Mouse (Mus musculus) macrophage (primary cell): ENCODE measurements at regions not wholly inside any gene's neighbourhood (a gene's known extent, or its start where the extent isn't known, plus 50 kb on each side); places are given as distances from the start of the nearest gene placed in this dataset.

Experiments used
- H3K27ac ChIP-seq: fragments of 350-480 bp; formaldehyde crosslinking; 2 replicates; pipeline ENCODE4 v1.9.0; 2021
- H3K36me3 ChIP-seq: fragments of 350-480 bp; formaldehyde crosslinking; 2 replicates; pipeline ENCODE4 v1.9.0; 2021; ENCODE audit errors: inconsistent target
- H3K4me3 ChIP-seq: fragments of 350-480 bp; formaldehyde crosslinking; 2 replicates; pipeline ENCODE4 v1.9.0; 2021; ENCODE audit errors: inconsistent target
- H3K79me2 ChIP-seq: fragments of 350-480 bp; formaldehyde crosslinking; 2 replicates; pipeline ENCODE4 v1.9.0; 2021; ENCODE audit errors: inconsistent target
- WGBS: methylation state at CpG from one replicate; pipeline ENCODE4 v1.1.7; 2026; ENCODE audit warnings: inconsistent platforms; ENCODE audit not compliant: missing documents; 5-methylcytosine and 5-hydroxymethylcytosine counted together

GRCm38 (mm10) chr8:127772917-127773316, 585.5 kb upstream of the Nrp1 start:
- Histone ChIP-seq H3K4me3 (no peak overlapping the region), H3K36me3 (no peaks in the 10 kb centered on the region), H3K27ac (no peak overlapping the region), H3K79me2 (no peaks in the 10 kb centered on the region)
- WGBS, result 79% methylated on average over 2 of the region's 2 CpGs

- Histone ChIP-seq H3K4me3 (no peak overlapping the region), H3K79me2 (no peaks in the 10 kb centered on the region), H3K27ac (no peak overlapping the region), H3K36me3 (no peaks in the 10 kb centered on the region)
- WGBS, result 100% methylated on average over 6 of the region's 9 CpGs
Measured at GRCm38 (mm10) chr8:127774642-127775041, 583.8 kb upstream of the Nrp1 start.

- Histone ChIP-seq H3K79me2 (no peaks in the 10 kb centered on the region), H3K4me3 (no peak overlapping the region), H3K27ac (no peak overlapping the region), H3K36me3 (no peaks in the 10 kb centered on the region)
- WGBS, result 80% methylated on average over 1 of the region's 1 CpGs
Measured at GRCm38 (mm10) chr8:127775160-127775559, 583.2 kb upstream of the Nrp1 start.

- WGBS, result 88% methylated on average over 7 of the region's 7 CpGs
- no peaks in the 10 kb centered on the region for H3K79me2 ChIP-seq
- H3K27ac ChIP-seq, result no peak overlapping the region
- H3K36me3 ChIP-seq, result no peaks in the 10 kb centered on the region
- no peak overlapping the region for H3K4me3 ChIP-seq
Measured at GRCm38 (mm10) chr8:127775747-127776146, 582.7 kb upstream of the Nrp1 start.

- no peak overlapping the region for H3K4me3 ChIP-seq
- H3K36me3 ChIP-seq, result no peaks in the 10 kb centered on the region
- H3K27ac ChIP-seq, result no peak overlapping the region
- 96% methylated on average over 4 of the region's 4 CpGs for WGBS
- H3K79me2 ChIP-seq, result no peaks in the 10 kb centered on the region
Measured at GRCm38 (mm10) chr8:127778352-127779020, 579.9 kb upstream of the Nrp1 start.

- 98% methylated on average over 7 of the region's 7 CpGs for WGBS
- no peaks in the 10 kb centered on the region for H3K36me3 ChIP-seq
- no peak overlapping the region for H3K4me3 ChIP-seq
- H3K27ac ChIP-seq, result no peak overlapping the region
- H3K79me2 ChIP-seq, result no peaks in the 10 kb centered on the region
Measured at GRCm38 (mm10) chr8:127779021-127779689, 579.2 kb upstream of the Nrp1 start.

- no peaks in the 10 kb centered on the region for H3K79me2 ChIP-seq
- no peaks in the 10 kb centered on the region for H3K36me3 ChIP-seq
- WGBS, result 71% methylated on average over 3 of the region's 3 CpGs
- no peak overlapping the region for H3K4me3 ChIP-seq
- H3K27ac ChIP-seq, result no peak overlapping the region
Measured at GRCm38 (mm10) chr8:127780596-127780995, 577.8 kb upstream of the Nrp1 start.

GRCm38 (mm10) chr8:127781011-127781410, 577.4 kb upstream of the Nrp1 start:
- Histone ChIP-seq H3K4me3 (no peak overlapping the region), H3K36me3 (no peaks in the 10 kb centered on the region), H3K79me2 (no peaks in the 10 kb centered on the region), H3K27ac (no peak overlapping the region)
- 11% methylated on average over 1 of the region's 1 CpGs for WGBS

GRCm38 (mm10) chr8:127792611-127793010, 565.8 kb upstream of the Nrp1 start:
- Histone ChIP-seq H3K79me2 (no peaks in the 10 kb centered on the region), H3K4me3 (no peak overlapping the region), H3K27ac (no peak overlapping the region), H3K36me3 (no peaks in the 10 kb centered on the region)
- 96% methylated on average over 5 of the region's 5 CpGs for WGBS

- H3K4me3 ChIP-seq, result no peak overlapping the region
- no peak overlapping the region for H3K27ac ChIP-seq
- no peaks in the 10 kb centered on the region for H3K36me3 ChIP-seq
- no peaks in the 10 kb centered on the region for H3K79me2 ChIP-seq
- 66% methylated on average over 6 of the region's 6 CpGs for WGBS
Measured at GRCm38 (mm10) chr8:127799849-127800471, 558.4 kb upstream of the Nrp1 start.

GRCm38 (mm10) chr8:127802136-127802535, 556.3 kb upstream of the Nrp1 start:
- Histone ChIP-seq H3K27ac (no peak overlapping the region), H3K4me3 (no peak overlapping the region), H3K79me2 (no peaks in the 10 kb centered on the region), H3K36me3 (no peaks in the 10 kb centered on the region)
- WGBS, result 65% methylated on average over 7 of the region's 7 CpGs

GRCm38 (mm10) chr8:127802661-127803333, 555.6 kb upstream of the Nrp1 start:
- Histone ChIP-seq H3K79me2 (no peaks in the 10 kb centered on the region), H3K4me3 (no peak overlapping the region), H3K36me3 (no peaks in the 10 kb centered on the region), H3K27ac (no peak overlapping the region)
- WGBS, result 48% methylated on average over 5 of the region's 5 CpGs

- WGBS, result 93% methylated on average over 7 of the region's 7 CpGs
- H3K4me3 ChIP-seq, result no peak overlapping the region
- no peaks in the 10 kb centered on the region for H3K36me3 ChIP-seq
- no peaks in the 10 kb centered on the region for H3K79me2 ChIP-seq
- H3K27ac ChIP-seq, result no peak overlapping the region
Measured at GRCm38 (mm10) chr8:127809203-127810155, 548.9 kb upstream of the Nrp1 start.

GRCm38 (mm10) chr8:127811338-127811737, 547.1 kb upstream of the Nrp1 start:
- H3K36me3 ChIP-seq, result no peaks in the 10 kb centered on the region
- H3K27ac ChIP-seq, result no peak overlapping the region
- no peaks in the 10 kb centered on the region for H3K79me2 ChIP-seq
- 94% methylated on average over 8 of the region's 8 CpGs for WGBS
- H3K4me3 ChIP-seq, result no peak overlapping the region
